Mouse (Mus musculus) kidney, embryonic 15.5 days (tissue): ENCODE data around the gene D330020A13Rik. TPM values are rescaled to one million over a fixed set of nuclear protein-coding genes. Genes with fewer than 3 reads are reported as not detected.

Source experiments
- polyA plus RNA-seq: library from polyadenylated mRNA; unstranded; fragments of >200 nt; fragmentation: Nextera tagmentation; extraction: Ambion mirVana; gene quantifications from 2 replicates; pipeline ENCODE4 v1.2.1, GENCODE M21; 2015

The D330020A13Rik gene
- polyA plus RNA-seq, 1 experiment from 2014 or later: 0.52 TPM

Other genes starting within 250 kb of the D330020A13Rik start
- gene Ninj2, start 201.0 kb upstream of the D330020A13Rik start, polyA plus RNA-seq: not detected in 2 replicates
- 2.2 and 2.6 TPM in 2 replicates for gene B4galnt3, start 195 bp downstream of the D330020A13Rik start, polyA plus RNA-seq
- gene Kdm5a, start 69.8 kb downstream of the D330020A13Rik start, polyA plus RNA-seq: 47.6 and 50.3 TPM in 2 replicates
- gene Ccdc77, start 70.0 kb downstream of the D330020A13Rik start, polyA plus RNA-seq: 28.0 TPM in 2 replicates
- 4.4 and 5.4 TPM in 2 replicates for gene Il17ra, start 168.9 kb downstream of the D330020A13Rik start, polyA plus RNA-seq
- 0.06 and 0.13 TPM in 2 replicates for gene Tmem121b, start 199.4 kb downstream of the D330020A13Rik start, polyA plus RNA-seq
- gene Hdhd5, start 237.0 kb downstream of the D330020A13Rik start, polyA plus RNA-seq: 19.4 and 19.8 TPM in 2 replicates